Mouse (Mus musculus): ENCODE data around the gene Foxn3.

- TF ChIP-seq CTCF (IDR thresholded peaks at IDR 0.05; ENCODE audit: extremely low read depth, insufficient read depth, insufficient read length, insufficient replicate concordance), result no peak
- no peak for TF ChIP-seq POLR2A (IDR thresholded peaks at IDR 0.05; ENCODE audit: low read depth, low read length)
Measured at GRCm38 (mm10) chr12:99269396-99269795, 294.0 kb downstream of the Foxn3 start.

All from spleen, adult 2 months (tissue).